Mouse (Mus musculus) cortical plate, adult 2 months (tissue): ENCODE measurements around the gene Pcgf2. TPM values are rescaled to one million over a fixed set of nuclear protein-coding genes. Genes with fewer than 3 reads are reported as not detected.

Experiments used
- H3K27ac ChIP-seq: fragments of 200-500 bp; 2 replicates; pipeline ENCODE4 v1.5.1; 2012; ENCODE audit warnings: low read length, control low read depth, inconsistent platforms; ENCODE audit not compliant: insufficient read depth
- H3K4me1 ChIP-seq: fragments of 200-500 bp; 2 replicates; pipeline ENCODE4 v1.6.1; 2011; ENCODE audit warnings: low read length; ENCODE audit not compliant: control insufficient read depth, insufficient read depth
- H3K4me3 ChIP-seq: fragments of 200-500 bp; 2 replicates; pipeline ENCODE4 v1.5.1; 2011; ENCODE audit warnings: mild to moderate bottlenecking, low read length, control low read depth; ENCODE audit not compliant: insufficient read depth
- CTCF ChIP-seq: fragments of 200-500 bp; IDR thresholded peaks from 2 replicates; pipeline ENCODE4 v1.5.1; 2011; ENCODE audit warnings: mild to moderate bottlenecking, control low read depth, low read length; ENCODE audit not compliant: insufficient read depth; ENCODE audit errors: extremely low read depth
- POLR2A ChIP-seq: fragments of 200-500 bp; IDR thresholded peaks from 2 replicates; pipeline ENCODE4 v1.6.1; 2011; ENCODE audit warnings: mild to moderate bottlenecking, low read length, control low read depth; ENCODE audit not compliant: insufficient read depth; ENCODE audit errors: extremely low read depth
- polyA plus RNA-seq: library from polyadenylated mRNA; depleted of rRNA; stranded (reverse); fragments of >200 nt; gene quantifications from 2 replicates; pipeline ENCODE4 v1.2.3, GENCODE M21; 2012; rRNA removed

Pcgf2 gene
- polyA plus RNA-seq = 64.1 and 72.2 TPM in 2 replicates

- H3K4me1 ChIP-seq = peaks cover 9% of the 10 kb centered on the region
Observed at GRCm38 (mm10) chr11:97700003-97700745, at the start of gene Pcgf2. Gene Pcgf2 (minus strand): TSS chr11:97700497.

GRCm38 (mm10) chr11:97748496-97748895 is 48.2 kb upstream of the Pcgf2 start:
- Histone ChIP-seq H3K4me1 (0 out of 2 replicates have a peak, but pooled peaks cover under 1% of the 10 kb centered on the region), H3K27ac (no peak overlapping the region), H3K4me3 (no peak overlapping the region)
- TF ChIP-seq CTCF (no peak), POLR2A (no peak)

More at GRCm38 (mm10) chr11:97700003-97700745, at the start of gene Pcgf2:
- H3K4me3 ChIP-seq = peak within 1 kb of the TSS; percentile 91
- H3K27ac ChIP-seq = peak within 1 kb of the TSS; percentile 70
- TF ChIP-seq POLR2A (0 out of 2 replicates have a peak, but pooled peaks have one; percentile 2), CTCF (no peak)

- Histone ChIP-seq H3K27ac (no peak overlapping the region), H3K4me1 (peaks cover 4% of the 10 kb centered on the region), H3K4me3 (no peak overlapping the region)
- TF ChIP-seq CTCF (no peak), POLR2A (no peak)
Observed at GRCm38 (mm10) chr11:97747773-97748172, 47.5 kb upstream of the Pcgf2 start.

GRCm38 (mm10) chr11:97745331-97745721 is 45.0 kb upstream of the Pcgf2 start:
- TF ChIP-seq CTCF (no peak), POLR2A (no peak)
- peak overlapping the region; percentile 98; the same call in 1 of the 2 replicates for H3K4me3 ChIP-seq
- peaks cover 6% of the 10 kb centered on the region for H3K4me1 ChIP-seq
- H3K27ac ChIP-seq = no peak overlapping the region

- peak overlapping the region; percentile 98 for H3K4me3 ChIP-seq
- TF ChIP-seq CTCF (no peak), POLR2A (0 out of 2 replicates have a peak, but pooled peaks have one; percentile 11)
- H3K27ac ChIP-seq = peak overlapping the region; percentile 99
- peaks cover 9% of the 10 kb centered on the region for H3K4me1 ChIP-seq
Observed at GRCm38 (mm10) chr11:97744718-97745330, 44.5 kb upstream of the Pcgf2 start.

- H3K4me3 ChIP-seq = peak within 1 kb of the TSS; percentile 98
- H3K4me1 ChIP-seq = peaks cover 9% of the 10 kb centered on the region
- peak within 1 kb of the TSS; percentile 99 for H3K27ac ChIP-seq
- TF ChIP-seq CTCF = no peak
- TF ChIP-seq POLR2A = no peak
Observed at GRCm38 (mm10) chr11:97744063-97744717, 43.9 kb upstream of the Pcgf2 start, which contains the start of gene Pip4k2b. Gene Pip4k2b (minus strand): TSS chr11:97744704.

GRCm38 (mm10) chr11:97743423-97743822 is 43.1 kb upstream of the Pcgf2 start:
- H3K27ac ChIP-seq = no peak overlapping the region
- H3K4me1 ChIP-seq = peaks cover 9% of the 10 kb centered on the region
- peak overlapping the region; percentile 98 for H3K4me3 ChIP-seq
- no peak for TF ChIP-seq CTCF
- no peak for TF ChIP-seq POLR2A

GRCm38 (mm10) chr11:97742591-97742990 is 42.3 kb upstream of the Pcgf2 start:
- H3K4me3 ChIP-seq = peak overlapping the region; percentile 98
- H3K4me1 ChIP-seq = peaks cover 9% of the 10 kb centered on the region
- H3K27ac ChIP-seq = no peak overlapping the region
- TF ChIP-seq CTCF (no peak), POLR2A (no peak)

GRCm38 (mm10) chr11:97742157-97742556 is 41.9 kb upstream of the Pcgf2 start:
- TF ChIP-seq CTCF = no peak
- no peak for TF ChIP-seq POLR2A
- Histone ChIP-seq H3K4me3 (no peak overlapping the region), H3K27ac (no peak overlapping the region), H3K4me1 (peaks cover 9% of the 10 kb centered on the region)

- Histone ChIP-seq H3K27ac (no peak overlapping the region), H3K4me1 (peaks cover 11% of the 10 kb centered on the region), H3K4me3 (no peak overlapping the region)
- TF ChIP-seq POLR2A (no peak), CTCF (no peak)
Observed at GRCm38 (mm10) chr11:97740190-97740589, 39.9 kb upstream of the Pcgf2 start.
